Mouse (Mus musculus): ENCODE data around the gene Asz1.

The Asz1 gene

DNA sequence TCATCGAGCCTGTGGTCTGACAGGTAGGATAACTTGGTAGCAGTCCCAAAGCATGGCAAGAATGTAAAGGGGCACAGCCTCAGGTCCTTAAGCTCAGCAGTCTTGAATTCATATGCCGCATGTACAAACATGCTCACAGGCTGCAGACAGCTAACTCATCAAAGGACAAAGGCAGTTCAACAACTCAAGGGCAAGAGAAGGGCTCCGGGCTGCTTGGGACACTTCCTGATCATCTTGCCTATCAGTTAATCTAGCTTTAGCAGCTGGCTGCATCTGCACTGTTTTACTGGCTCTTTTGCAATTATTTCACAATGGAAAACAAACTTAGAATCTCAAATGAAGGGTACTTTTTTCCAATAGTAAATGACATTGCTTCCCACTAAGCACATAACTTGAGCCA, 101.5 kb downstream of the Asz1 start:
- DNase-seq (ENCODE audit: low read depth, low spot score), result no peak

DNA sequence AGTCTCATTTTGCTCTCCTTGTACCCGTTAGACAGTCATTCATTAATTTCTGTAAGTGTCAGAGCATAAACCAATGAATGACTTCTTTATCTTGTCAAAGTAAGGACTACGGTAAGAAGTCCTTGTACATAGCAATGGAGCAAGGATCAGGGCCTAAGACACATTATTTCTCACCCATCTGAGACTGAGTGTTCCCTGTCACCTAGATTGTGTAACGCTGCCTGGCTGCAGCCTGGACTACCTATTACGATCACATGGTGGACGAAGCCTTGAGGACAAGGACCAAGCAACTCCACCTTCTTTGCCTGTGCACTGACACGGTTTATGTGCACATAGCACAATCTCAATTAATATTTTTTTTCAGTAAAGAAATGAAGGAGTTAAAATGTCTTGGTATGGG, 106.8 kb downstream of the Asz1 start:
- no peak for DNase-seq (ENCODE audit: low read depth, low spot score)
